Mouse (Mus musculus): ENCODE measurements around the gene Mtfr1l. TPM values are rescaled to one million over a fixed set of nuclear protein-coding genes. Genes with fewer than 3 reads are reported as not detected.

Gene Mtfr1l
- polyA plus RNA-seq, 1 experiment from 2014 or later = 160 TPM

GRCm38 (mm10) chr4:134570704-134571451 lies 35.7 kb upstream of the Mtfr1l start:
- Histone ChIP-seq H3K27me3 (peaks cover 4% of the 10 kb centered on the region; the same call in 1 of the 2 replicates), H3K27ac (peak overlapping the region; percentile 67), H3K4me2 (no peak overlapping the region), H3K9ac (no peak overlapping the region), H3K9me3 (no peaks in the 10 kb centered on the region), H3K4me3 (no peak overlapping the region), H3K36me3 (0 out of 2 replicates have a peak, but pooled peaks cover 4% of the 10 kb centered on the region), H3K4me1 (replicated peaks) (peaks cover 47% of the 10 kb centered on the region)
- WGBS = 52% methylated on average over 14 of the region's 14 CpGs
- ATAC-seq (ENCODE audit: low FRiP score) = no peak

GRCm38 (mm10) chr4:134569831-134570230 lies 34.6 kb upstream of the Mtfr1l start:
- Histone ChIP-seq H3K4me1 (replicated peaks) (peaks cover 40% of the 10 kb centered on the region), H3K36me3 (peaks cover 11% of the 10 kb centered on the region), H3K27ac (peak overlapping the region; percentile 67), H3K4me3 (no peak overlapping the region), H3K9ac (no peak overlapping the region), H3K27me3 (peaks cover 4% of the 10 kb centered on the region; the same call in 1 of the 2 replicates), H3K9me3 (no peaks in the 10 kb centered on the region), H3K4me2 (no peak overlapping the region)
- no peak for ATAC-seq (ENCODE audit: low FRiP score)
- WGBS = 77% methylated on average over 8 of the region's 8 CpGs

- 74% methylated on average over 6 of the region's 6 CpGs for WGBS
- H3K9me3 ChIP-seq = no peaks in the 10 kb centered on the region
- H3K27me3 ChIP-seq = peaks cover 4% of the 10 kb centered on the region; the same call in 1 of the 2 replicates
- H3K27ac ChIP-seq = no peak overlapping the region
- peaks cover 40% of the 10 kb centered on the region for H3K4me1 ChIP-seq (replicated peaks)
- ATAC-seq (ENCODE audit: low FRiP score) = no peak
- no peak overlapping the region for H3K4me3 ChIP-seq
- H3K9ac ChIP-seq = no peak overlapping the region
- H3K4me2 ChIP-seq = no peak overlapping the region
- peaks cover 13% of the 10 kb centered on the region for H3K36me3 ChIP-seq
These were observed 34.0 kb upstream of the Mtfr1l start for GRCm38 (mm10) chr4:134569205-134569604.

GRCm38 (mm10) chr4:134567377-134568226 lies 32.4 kb upstream of the Mtfr1l start:
- Histone ChIP-seq H3K9ac (0 out of 2 replicates have a peak overlapping the region, but pooled peaks have one; percentile 19), H3K27me3 (peaks cover 4% of the 10 kb centered on the region; the same call in 1 of the 2 replicates), H3K4me2 (no peak overlapping the region), H3K27ac (peak overlapping the region; percentile 78), H3K9me3 (no peaks in the 10 kb centered on the region), H3K4me3 (no peak overlapping the region), H3K36me3 (peaks cover 22% of the 10 kb centered on the region), H3K4me1 (replicated peaks) (peaks cover 35% of the 10 kb centered on the region)
- ATAC-seq (ENCODE audit: low FRiP score) = peak; percentile 70
- 24% methylated on average over 19 of the region's 19 CpGs for WGBS

GRCm38 (mm10) chr4:134564093-134564492 lies 28.9 kb upstream of the Mtfr1l start:
- no peak for ATAC-seq (ENCODE audit: low FRiP score)
- H3K27me3 ChIP-seq = peaks cover 3% of the 10 kb centered on the region; the same call in 1 of the 2 replicates
- H3K4me3 ChIP-seq = no peak overlapping the region
- peaks cover 14% of the 10 kb centered on the region for H3K4me1 ChIP-seq (replicated peaks)
- WGBS = 89% methylated on average over 6 of the region's 6 CpGs
- H3K9ac ChIP-seq = no peak overlapping the region
- H3K9me3 ChIP-seq = no peaks in the 10 kb centered on the region
- H3K27ac ChIP-seq = no peak overlapping the region
- peaks cover 25% of the 10 kb centered on the region for H3K36me3 ChIP-seq
- no peak overlapping the region for H3K4me2 ChIP-seq

- Histone ChIP-seq H3K27ac (no peak overlapping the region), H3K36me3 (peaks cover 25% of the 10 kb centered on the region), H3K4me2 (no peak overlapping the region), H3K9ac (no peak overlapping the region), H3K4me3 (no peak overlapping the region), H3K4me1 (replicated peaks) (peaks cover 15% of the 10 kb centered on the region), H3K9me3 (no peaks in the 10 kb centered on the region), H3K27me3 (no peaks in the 10 kb centered on the region)
- 89% methylated on average over 16 of the region's 16 CpGs for WGBS
- no peak for ATAC-seq (ENCODE audit: low FRiP score)
These were observed 28.4 kb upstream of the Mtfr1l start for GRCm38 (mm10) chr4:134563624-134564023.

- ATAC-seq (ENCODE audit: low FRiP score) = no peak
- H3K27ac ChIP-seq = no peak overlapping the region
- H3K9me3 ChIP-seq = no peaks in the 10 kb centered on the region
- H3K9ac ChIP-seq = no peak overlapping the region
- 76% methylated on average over 2 of the region's 2 CpGs for WGBS
- H3K4me2 ChIP-seq = no peak overlapping the region
- peaks cover 25% of the 10 kb centered on the region for H3K36me3 ChIP-seq
- no peaks in the 10 kb centered on the region for H3K27me3 ChIP-seq
- no peak overlapping the region for H3K4me3 ChIP-seq
- H3K4me1 ChIP-seq (replicated peaks) = peaks cover 13% of the 10 kb centered on the region
These were observed 26.8 kb upstream of the Mtfr1l start for GRCm38 (mm10) chr4:134562014-134562413.

GRCm38 (mm10) chr4:134560699-134561098 lies 25.5 kb upstream of the Mtfr1l start:
- Histone ChIP-seq H3K9me3 (no peaks in the 10 kb centered on the region), H3K4me1 (replicated peaks) (peaks cover 15% of the 10 kb centered on the region), H3K4me3 (no peak overlapping the region), H3K27me3 (no peaks in the 10 kb centered on the region), H3K9ac (no peak overlapping the region), H3K27ac (no peak overlapping the region), H3K4me2 (no peak overlapping the region), H3K36me3 (peaks cover 23% of the 10 kb centered on the region)
- no peak for ATAC-seq (ENCODE audit: low FRiP score)
- WGBS = 96% methylated on average over 8 of the region's 8 CpGs

GRCm38 (mm10) chr4:134559154-134559553 lies 24.0 kb upstream of the Mtfr1l start:
- Histone ChIP-seq H3K4me2 (no peak overlapping the region), H3K27ac (no peak overlapping the region), H3K4me1 (replicated peaks) (peaks cover 20% of the 10 kb centered on the region), H3K36me3 (peaks cover 12% of the 10 kb centered on the region), H3K27me3 (no peaks in the 10 kb centered on the region), H3K9me3 (no peaks in the 10 kb centered on the region), H3K9ac (no peak overlapping the region), H3K4me3 (no peak overlapping the region)
- no peak for ATAC-seq (ENCODE audit: low FRiP score)
- WGBS = 83% methylated on average over 7 of the region's 7 CpGs

GRCm38 (mm10) chr4:134558570-134559113 lies 23.5 kb upstream of the Mtfr1l start:
- Histone ChIP-seq H3K27ac (no peak overlapping the region), H3K4me3 (no peak overlapping the region), H3K4me1 (replicated peaks) (peaks cover 20% of the 10 kb centered on the region), H3K27me3 (no peaks in the 10 kb centered on the region), H3K9ac (no peak overlapping the region), H3K4me2 (no peak overlapping the region), H3K36me3 (peaks cover 7% of the 10 kb centered on the region; the same call in 1 of the 2 replicates), H3K9me3 (no peaks in the 10 kb centered on the region)
- no peak for ATAC-seq (ENCODE audit: low FRiP score)
- WGBS = 52% methylated on average over 9 of the region's 9 CpGs

- Histone ChIP-seq H3K9ac (no peak overlapping the region), H3K4me2 (no peak overlapping the region), H3K27me3 (no peaks in the 10 kb centered on the region), H3K27ac (peak overlapping the region; percentile 19), H3K4me3 (no peak overlapping the region), H3K4me1 (replicated peaks) (peaks cover 20% of the 10 kb centered on the region), H3K9me3 (no peaks in the 10 kb centered on the region), H3K36me3 (peaks cover 3% of the 10 kb centered on the region; the same call in 1 of the 2 replicates)
- no peak for ATAC-seq (ENCODE audit: low FRiP score)
- 14% methylated on average over 16 of the region's 16 CpGs for WGBS
These were observed 22.6 kb upstream of the Mtfr1l start for GRCm38 (mm10) chr4:134557626-134558249.
